Mouse (Mus musculus): ENCODE measurements around the gene Krt42.
A peak's percentile ranks its signal among the peaks of the same experiment; 100 is the strongest.

GRCm38 (mm10) chr11:100282549-100282948 is 12.9 kb upstream of the Krt42 start:
- TF ChIP-seq CTCF (IDR thresholded peaks at IDR 0.05; ENCODE audit: low read depth) (peak; percentile 91), EP300 (IDR thresholded peaks at IDR 0.05; ENCODE audit: low read depth) (no peak)
